Mouse (Mus musculus): ENCODE measurements around the gene Gmeb1.

The Gmeb1 gene

DNA sequence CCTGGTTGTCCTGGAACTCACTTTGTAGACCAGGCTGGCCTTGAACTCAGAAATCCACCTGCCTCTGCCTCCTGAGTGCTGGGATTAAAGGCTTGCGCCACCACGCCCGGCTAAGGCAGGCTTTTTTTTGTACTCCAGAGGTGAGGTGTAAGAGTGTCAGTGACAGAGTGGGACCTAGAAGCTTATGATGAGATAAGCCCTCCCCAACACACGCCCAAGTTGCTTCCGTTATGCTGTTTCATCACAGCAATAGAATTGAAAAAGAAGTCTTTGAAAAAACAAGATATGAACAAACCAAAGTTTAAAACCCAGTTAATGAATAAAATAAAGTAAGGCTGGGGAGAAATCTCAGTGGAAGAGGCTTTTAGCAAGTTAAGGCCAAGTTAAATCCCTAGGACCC is 31.0 kb downstream of the Gmeb1 start:
- in situ Hi-C loops (cut with MboI, MseI): no loop called here

DNA sequence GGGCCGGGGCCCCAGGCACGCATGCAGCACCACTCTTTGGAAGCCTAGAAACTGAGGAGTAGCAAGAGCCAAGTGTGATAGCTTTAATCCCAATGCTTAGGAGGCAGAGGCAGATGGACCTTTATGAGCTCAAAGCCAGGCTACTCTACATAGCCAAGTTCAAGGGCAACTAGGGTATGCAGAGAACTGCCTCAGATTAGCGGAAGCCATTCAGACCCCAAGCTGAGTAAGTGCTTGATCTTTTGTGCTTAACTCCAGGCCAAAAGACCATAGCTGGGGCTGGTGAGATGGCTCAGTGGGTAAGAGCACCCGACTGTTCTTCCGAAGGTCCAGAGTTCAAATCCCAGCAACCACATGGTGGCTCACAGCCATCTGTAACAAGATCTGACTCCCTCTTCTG is 39.4 kb downstream of the Gmeb1 start:
- in situ Hi-C loops (cut with MboI, MseI): loop anchor here (5.0 kb wide), 1 partner anchor 35 kb away; no protein-coding TSS in a partner anchor

DNA sequence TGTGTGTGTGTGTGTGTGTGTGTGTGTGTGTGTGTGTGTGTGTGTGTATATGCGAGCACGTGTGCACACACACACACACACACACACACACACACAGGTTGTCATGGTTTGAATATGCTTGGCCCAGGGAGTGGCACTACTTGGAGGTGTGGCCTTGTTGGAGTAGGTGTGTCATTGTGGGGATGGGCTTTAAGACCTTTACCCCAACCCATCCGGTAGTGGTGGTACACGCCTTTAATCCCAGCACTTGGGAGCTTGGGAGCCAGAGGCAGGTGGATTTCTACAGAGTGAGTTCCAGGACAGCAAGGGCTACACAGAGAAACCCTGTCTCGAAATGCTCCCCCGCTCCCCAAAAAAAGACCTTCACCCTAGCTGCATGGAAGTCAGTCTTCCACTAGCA is 43.0 kb downstream of the Gmeb1 start:
- in situ Hi-C loops (cut with MboI, MseI): loop anchor here (10.0 kb wide), 1 partner anchor 1494 kb away; no protein-coding TSS in a partner anchor

DNA sequence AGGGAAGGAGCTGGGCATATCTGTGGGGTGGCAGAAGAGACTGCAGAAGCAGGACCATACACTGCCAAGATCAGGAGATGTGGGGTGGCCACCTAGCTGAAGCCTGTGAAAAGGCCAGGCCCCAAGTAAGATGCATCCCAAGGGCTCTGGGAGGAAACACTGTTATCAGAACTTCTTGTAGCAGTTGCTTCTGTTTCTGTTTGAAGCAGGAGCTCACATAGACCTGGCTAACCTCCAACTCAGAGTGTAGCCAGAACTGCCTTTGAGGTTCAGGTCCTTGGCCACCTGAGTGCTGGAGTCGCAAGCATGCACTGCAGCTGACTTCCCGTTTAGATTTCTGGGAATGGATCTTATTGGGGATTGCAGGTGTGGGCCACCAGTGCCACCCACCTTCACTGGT is 43.6 kb downstream of the Gmeb1 start:
- in situ Hi-C loops (cut with MboI, MseI): loop anchor here (10.0 kb wide), 1 partner anchor 1493 kb away; no protein-coding TSS in a partner anchor

DNA sequence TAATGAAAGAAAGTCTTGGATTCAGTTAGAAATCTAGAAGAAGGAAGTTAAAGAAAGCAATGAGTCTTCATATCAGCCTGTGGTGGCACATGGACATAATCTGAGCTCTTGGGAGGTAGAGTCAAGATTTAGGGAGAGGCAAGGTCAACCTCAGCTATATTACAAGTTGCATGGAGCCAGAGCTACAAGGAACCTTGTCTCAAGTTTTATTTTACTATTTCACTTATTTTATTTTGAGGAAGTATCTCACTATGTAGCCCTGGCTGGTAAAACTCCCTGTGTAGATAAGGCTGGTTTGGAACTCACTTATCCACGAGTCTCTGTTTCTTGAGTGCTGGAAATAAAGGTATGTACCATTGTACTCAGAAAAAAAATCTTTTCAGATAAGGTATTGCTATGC is 44.8 kb downstream of the Gmeb1 start:
- in situ Hi-C loops (cut with MboI, MseI): loop anchor here (10.0 kb wide), 1 partner anchor 1492 kb away; no protein-coding TSS in a partner anchor

DNA sequence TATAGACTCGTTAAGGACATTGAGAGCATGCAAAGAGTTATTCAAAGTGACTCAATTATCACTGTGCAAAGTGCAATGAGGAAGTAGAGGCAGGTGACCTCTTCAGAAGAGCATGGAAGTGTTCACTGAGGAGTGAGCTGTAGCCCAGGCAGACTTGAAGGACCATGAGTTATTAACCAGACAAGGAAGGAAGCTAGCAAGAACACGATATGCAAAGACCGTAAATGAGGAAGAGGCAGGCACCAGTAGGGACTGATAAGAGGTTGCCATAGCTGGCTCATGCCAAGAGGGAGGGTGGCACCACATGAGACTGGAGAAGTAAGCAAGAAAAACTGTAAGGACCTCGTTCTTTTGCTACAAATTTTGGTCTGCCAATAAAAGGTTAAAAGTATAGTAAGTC is 46.6 kb downstream of the Gmeb1 start:
- in situ Hi-C loops (cut with MboI, MseI): loop anchor here (10.0 kb wide), 1 partner anchor 1490 kb away; no protein-coding TSS in a partner anchor

DNA sequence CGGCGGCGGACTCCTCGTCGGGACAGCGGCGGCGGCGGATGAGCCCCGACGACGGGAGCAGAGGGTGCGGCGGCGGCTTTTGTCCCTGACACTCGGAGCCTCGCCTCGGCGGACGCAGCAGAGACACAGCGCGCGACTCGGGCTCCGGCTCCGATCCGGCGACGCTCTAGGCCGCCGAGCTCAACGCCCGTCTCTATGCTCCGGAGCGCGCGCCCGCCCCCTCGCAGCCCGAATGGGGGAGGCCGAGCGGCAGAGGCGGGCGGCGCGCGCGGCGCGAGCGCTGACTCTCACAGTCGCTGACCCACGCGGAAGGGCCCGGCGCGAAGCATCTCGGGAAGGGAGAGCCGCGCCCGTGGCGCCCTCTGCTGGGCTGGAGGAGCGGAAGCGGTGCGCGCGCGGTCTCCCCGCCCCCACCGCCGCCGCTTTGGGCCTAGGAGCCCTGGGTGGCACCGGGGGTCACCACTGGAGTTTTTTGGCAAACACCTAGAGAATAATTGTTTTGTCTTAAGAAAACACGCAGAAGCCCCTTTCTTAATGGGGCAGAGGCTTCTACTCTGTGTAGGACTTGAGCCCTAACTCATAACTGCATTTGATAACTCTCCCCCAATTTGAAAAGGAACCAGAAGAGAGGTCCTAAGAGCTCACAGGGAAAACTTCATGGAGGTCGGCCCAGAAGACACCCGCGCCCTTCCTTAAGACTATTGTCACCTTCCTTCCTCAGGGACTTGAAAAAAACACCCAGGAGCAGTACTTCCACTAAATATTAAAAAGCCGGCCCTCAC is 49.3 kb downstream of the Gmeb1 start, which contains the start of gene Ythdf2:
Gene Ythdf2 (minus strand): TSS at position 351 of the 782 bp plus-strand sequence.
- in situ Hi-C loops (cut with MboI, MseI): loop anchor here (10.0 kb wide), 1 partner anchor 1487 kb away; no protein-coding TSS in a partner anchor

DNA sequence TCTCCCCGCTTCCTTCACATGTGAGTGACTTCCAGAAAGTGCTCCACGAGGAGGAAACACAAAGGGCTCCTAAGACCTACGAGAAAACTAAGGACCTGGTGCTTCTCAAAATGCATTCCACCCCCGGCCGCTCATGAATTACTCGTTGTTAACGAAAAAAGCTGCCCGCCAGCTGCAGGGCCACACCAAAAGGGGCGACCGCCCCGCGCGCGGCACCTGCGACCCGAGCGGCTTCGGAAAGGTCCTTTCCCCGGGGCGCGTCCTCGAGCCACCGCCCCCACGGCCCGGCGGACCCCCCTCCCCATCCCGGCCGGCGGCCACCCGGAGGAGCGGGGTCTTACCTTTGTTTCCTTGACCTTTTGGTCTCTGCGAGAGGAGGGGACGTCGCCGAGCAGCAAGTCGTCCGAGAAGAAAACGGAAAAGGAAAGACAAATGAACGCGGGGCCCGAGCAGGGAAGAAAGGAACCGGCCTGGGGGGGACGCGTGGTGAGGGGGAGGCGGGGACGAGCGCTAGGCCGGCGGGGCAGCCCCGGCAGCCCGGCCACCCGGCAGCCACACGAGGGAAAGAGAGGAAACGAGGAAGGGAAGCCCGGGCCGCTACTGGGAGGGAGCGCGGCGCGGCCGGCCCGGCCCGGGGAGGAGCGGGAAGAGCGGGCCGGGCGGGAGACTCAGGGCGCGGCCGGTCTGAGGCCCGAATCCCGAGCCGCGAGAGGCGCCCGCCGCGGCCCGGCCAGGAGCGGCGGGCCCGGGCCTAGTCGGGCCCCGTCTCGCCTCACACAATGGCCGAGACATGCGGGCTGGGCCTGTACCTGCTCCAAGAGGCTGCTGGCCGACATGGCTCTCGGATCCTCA is 50.1 kb downstream of the Gmeb1 start:
- in situ Hi-C loops (cut with MboI, MseI): loop anchor here (10.0 kb wide), 1 partner anchor 1487 kb away; no protein-coding TSS in a partner anchor

DNA sequence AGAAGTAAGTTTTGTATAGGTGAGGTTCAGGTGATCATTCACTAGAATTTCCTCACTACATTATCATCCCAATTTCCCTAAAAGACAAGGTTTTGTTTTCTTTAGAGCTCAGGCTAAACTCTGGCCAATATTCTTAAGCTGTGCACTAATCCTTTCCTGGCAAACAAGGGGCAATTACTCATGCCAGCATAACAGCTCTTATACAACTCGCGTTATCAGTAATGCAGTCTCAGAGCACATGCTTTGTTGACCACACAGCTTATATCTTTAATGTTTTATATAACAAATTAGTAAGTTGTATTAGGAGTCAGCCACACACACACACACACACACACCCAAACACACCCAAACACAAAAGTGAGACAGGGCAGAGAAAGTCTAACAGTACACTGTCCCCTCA is 51.1 kb downstream of the Gmeb1 start:
- in situ Hi-C loops (cut with MboI, MseI): loop anchor here (10.0 kb wide), 1 partner anchor 1486 kb away; no protein-coding TSS in a partner anchor

DNA sequence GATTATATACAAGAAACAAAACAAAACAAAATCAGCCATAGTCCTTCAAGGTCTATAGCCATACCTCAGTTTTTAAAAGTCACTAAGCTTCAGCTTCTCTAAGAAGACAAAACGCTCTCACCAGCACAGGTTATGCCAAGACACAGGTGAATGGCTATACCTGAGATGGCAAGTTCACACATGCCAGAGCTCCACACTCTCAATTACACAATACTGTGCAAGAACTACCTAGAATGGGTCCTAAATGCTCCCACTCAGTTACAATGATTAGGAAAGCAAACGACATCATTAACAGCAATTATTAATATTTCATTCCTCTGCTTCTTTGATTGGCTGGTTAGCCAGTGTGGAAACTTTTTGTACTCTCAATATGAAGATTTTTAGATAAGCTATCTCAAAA is 52.1 kb downstream of the Gmeb1 start:
- in situ Hi-C loops (cut with MboI, MseI): no loop called here

DNA sequence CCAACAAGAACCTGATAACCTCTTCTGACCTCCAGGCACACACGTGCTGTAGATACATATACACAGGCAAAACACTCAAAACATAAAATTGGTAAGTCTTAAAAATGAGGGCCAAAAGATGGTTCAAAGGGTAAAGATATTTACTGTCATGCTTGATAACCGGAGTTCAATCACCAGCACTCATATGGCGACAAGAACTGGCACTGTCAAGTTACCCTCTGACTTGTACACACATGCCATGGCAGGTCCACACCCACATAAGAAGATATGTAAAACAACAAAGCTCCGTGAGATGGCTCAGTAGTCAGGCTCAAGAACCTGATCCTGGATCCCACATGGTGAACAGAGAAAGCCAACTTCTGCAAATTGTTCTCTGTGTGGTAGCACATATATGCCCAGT is 54.1 kb downstream of the Gmeb1 start:
- in situ Hi-C loops (cut with MboI, MseI): no loop called here

DNA sequence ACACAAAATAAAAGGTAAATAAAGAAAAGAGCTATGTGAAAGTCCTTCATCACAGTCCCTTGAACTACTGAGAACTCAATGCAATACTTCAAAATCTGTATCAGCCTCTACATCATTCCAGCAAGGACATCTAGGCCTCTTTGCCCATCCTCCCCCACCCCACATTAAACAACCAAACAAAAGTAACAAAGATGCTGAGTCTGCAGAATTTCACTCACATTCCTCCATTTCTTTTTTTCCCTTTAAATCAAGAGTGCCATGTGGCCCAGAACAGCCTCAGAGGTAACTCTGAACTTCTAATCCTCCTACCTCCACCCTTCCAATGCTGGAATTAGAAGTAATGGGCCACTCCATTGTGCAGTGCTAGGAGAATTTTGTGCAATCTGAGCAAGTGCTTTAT is 62.6 kb downstream of the Gmeb1 start:
- in situ Hi-C loops (cut with MboI, MseI): no loop called here

DNA sequence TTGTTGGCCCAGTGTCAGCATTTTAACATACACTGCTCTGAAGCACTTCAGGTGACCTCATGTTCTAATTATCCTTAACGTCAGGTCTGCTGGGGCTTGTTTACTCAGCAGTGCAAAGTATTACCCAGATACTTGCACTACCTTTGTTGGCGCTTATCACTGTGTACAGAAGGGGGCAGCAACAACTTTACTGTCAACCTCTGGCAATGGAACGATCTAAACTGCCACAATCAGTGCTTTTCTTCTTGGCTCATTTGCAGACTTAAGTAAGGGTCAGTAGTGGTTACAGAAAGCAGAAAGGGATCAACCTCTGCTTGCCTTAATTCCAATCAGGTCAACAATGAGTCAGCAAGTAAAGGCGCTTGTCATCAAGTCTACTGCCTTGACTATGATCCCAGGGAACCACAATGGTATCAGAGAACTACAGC is 63.1 kb downstream of the Gmeb1 start:
- in situ Hi-C loops (cut with MboI, MseI): no loop called here

DNA sequence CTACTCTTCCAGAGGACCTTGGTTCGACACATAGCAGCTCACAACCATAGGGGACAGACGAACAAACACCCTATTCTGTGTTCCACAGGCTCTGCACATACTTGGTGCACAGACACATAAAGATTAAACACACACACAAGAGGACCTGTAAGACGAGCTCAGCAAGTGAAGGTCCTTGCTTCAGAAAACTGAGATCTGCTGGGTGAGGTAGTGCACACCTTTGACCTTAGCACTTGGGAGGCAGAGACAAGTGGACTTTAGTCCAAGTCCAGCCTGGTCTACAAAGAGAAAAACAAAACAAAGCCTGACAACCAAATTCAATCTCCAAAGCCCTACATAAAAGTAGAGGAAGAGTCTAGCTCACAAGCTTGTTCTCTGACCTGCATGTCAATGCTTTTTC is 66.4 kb downstream of the Gmeb1 start:
- in situ Hi-C loops (cut with MboI, MseI): no loop called here

DNA sequence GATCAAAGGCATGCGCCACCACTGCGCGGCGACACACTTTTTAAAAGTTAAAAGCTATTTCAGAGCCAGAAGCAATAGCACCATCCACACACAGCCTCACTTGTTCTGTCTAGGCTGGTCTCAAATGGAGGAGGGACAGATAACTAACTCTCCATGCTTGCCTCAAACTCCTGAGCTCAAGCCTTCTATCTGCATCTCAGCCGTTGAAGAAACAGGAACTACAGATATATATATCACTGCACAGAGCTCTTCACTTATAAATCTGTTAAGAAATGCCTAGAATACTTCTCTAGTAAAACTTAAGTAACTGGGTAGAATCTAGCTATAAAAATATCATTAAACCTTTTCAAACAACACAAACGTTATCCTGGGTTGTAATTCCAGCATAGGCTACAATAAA is 67.0 kb downstream of the Gmeb1 start:
- in situ Hi-C loops (cut with MboI, MseI): no loop called here

DNA sequence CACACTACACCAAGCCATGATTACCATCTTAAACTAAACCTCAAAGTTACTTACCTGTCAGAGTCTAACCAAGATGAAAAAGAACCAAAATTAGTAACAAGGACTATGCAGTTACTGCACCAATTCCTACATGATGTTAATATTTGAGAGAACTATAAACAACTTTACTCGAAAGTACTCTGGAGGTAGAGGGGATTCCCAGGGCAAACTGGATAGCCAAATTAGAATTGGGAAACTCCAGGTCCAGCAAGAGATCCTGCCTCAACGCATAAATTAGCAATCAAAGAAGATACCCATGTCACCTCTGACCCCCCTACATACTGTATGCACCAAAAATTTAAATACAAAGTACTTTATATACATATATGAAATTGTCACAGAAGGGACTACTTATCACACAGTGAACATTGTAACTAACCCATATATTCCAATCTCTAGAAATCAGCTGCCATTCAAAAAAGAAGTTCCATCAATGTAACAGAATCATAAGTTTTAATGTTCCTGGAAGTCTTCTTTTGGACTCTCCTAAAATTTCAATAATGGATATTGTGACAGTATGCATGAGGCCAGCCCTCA is 73.5 kb downstream of the Gmeb1 start:
- in situ Hi-C loops (cut with MboI, MseI): no loop called here

DNA sequence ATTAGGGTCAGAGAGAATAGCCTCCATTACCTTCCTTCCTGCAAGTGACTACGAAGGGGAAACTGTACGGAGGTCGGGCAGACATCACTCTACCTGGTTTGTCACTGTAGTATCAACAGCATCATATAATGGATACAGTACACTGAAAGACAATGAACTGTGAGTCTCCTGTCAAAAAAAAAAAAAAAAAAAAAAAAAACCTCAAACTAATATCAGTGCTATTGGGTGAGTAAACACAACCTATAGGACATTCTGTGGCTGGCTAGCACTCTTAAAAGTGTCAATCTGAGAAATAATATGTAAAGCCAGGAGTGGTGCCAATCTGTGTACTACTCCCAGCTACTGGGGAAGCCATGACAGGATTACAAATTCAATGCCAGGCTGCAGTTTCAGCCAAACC is 78.2 kb downstream of the Gmeb1 start:
- in situ Hi-C loops (cut with MboI, MseI): no loop called here

DNA sequence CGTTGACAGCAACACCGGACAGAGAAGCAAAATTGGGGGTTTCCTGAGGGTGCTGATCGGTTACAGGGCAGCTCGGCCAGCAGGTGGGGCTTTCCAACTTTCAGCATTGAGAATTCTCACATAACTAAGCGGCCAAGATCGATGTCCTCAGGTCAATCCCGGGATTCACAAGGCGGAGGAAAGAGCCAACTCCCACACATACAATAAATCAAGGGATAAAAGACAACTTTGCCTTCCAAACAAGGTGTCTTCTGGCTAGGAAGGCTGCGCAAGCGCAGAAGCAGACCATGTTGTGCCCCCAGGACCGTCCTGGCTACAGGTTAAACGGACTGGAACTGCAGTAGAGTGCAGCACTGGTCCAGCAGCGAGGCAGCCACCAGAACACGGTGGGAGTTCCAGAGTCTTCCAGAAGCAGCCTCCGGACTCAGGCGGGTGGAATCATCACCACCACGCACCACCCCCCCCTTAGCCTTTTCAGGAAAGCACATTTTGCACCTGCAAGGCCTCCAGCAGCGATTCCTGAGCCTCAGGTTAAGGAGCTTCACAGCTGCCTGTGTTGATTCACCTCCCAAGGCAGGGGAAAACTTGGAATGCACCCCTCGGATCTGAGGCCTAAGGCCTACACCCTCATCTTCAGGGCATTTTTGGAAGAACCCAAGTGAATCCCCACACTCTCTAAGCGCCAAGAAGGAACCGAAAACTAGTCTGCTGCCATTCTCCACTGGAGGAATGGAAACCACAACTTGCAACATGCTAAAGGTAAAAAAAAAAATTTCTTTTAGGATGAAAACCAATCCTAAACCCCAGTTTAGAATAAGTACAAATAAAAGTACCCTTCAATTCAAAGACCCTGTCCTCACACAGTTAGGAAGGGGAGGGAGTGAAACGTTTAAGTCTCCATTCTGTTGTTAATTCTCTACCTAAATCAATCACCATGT is 79.4 kb downstream of the Gmeb1 start:
- in situ Hi-C loops (cut with MboI, MseI): no loop called here

DNA sequence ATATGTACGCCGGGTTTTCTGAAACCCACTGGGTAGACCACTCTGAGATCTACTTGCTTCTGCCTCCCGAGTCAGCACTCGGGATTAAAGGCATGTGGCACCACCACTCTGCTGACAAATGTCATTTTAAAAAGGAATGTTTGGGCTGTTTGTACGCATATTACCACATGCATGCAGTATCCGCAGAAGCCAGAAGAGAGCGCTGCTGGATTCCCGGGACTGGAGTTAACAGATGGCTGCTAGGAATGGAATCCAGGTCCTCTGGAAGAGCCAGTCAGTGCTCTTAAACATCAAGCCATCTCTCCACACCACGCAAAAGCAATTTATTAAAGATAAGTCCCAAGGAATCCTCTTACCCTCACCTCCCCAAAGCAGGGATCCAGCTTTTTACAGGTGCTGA is 80.7 kb downstream of the Gmeb1 start:
- in situ Hi-C loops (cut with MboI, MseI): no loop called here

DNA sequence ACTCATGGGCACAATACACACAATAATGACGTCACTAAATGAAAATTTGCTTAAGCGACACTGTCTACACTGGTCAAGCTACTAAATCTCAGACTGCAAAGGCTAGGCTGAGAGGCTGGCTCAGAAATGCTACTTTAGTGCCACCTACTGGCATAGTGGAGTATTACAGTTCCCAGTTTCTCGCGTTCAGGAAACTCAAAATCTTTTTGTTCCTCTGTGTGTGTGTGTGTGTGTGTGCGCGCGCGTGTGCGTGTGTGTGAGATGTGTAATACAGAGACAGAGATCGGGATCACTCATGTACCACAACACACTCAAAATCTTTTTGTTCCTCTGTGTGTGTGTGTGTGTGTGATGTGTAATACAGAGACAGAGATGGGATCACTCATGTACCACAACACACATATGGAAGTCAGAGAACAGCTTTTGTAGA is 82.8 kb downstream of the Gmeb1 start:
- in situ Hi-C loops (cut with MboI, MseI): loop anchor here (5.0 kb wide), 1 partner anchor 86 kb away; no protein-coding TSS in a partner anchor

DNA sequence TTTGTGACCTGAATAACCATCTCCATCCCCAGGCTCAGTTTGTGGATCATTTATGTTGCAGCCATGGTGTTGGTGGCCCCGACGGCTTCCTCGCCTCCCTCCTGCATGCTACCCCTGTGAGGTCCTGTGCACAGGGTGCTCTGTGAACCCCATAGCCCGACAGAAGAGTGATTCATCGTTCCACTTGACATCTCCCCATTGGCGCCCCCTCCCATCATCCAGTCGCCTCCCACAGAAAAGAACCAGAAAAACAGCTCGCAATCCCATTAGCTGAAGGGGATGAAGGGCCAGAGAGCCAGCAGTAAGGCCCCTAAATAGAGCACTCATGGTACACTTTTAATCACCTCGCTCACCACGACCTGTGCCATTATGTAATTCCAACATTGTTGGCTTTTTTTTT is 84.9 kb downstream of the Gmeb1 start:
- in situ Hi-C loops (cut with MboI, MseI): loop anchor here (5.0 kb wide), 1 partner anchor 84 kb away; no protein-coding TSS in a partner anchor

Data from regulatory T cell (primary cell).